Mouse (Mus musculus) retina, postnatal 1 day (tissue): ENCODE data around the gene Glb1l.

ENCODE experiments used
- DNase-seq: peaks from one replicate; pipeline ENCODE4 v3.0.0-alpha.2; 2012

The Glb1l gene

GRCm38 (mm10) chr1:75230335-75230994, 19.9 kb upstream of the Glb1l start:
- no peak for DNase-seq

DNA sequence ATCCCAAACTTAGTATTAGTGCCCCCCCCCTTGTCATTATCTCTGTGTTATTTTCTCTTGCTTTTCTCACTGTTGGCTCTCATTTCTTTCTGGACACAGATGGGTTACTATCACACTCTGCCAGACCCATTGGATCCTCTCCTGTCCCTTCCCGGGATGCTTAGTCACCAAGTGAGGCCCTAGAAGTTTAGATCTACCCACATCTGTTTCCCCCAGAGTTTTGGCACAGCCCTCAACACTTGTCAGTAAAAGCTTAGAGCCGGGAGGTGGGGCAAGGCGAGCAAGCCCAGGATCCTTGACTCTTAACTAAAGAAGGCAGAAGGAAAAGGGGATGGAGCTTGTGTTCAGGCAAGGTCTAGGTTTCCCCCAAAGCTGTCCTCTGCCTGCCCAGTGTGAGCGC, 18.5 kb upstream of the Glb1l start:
- DNase-seq: no peak

DNA sequence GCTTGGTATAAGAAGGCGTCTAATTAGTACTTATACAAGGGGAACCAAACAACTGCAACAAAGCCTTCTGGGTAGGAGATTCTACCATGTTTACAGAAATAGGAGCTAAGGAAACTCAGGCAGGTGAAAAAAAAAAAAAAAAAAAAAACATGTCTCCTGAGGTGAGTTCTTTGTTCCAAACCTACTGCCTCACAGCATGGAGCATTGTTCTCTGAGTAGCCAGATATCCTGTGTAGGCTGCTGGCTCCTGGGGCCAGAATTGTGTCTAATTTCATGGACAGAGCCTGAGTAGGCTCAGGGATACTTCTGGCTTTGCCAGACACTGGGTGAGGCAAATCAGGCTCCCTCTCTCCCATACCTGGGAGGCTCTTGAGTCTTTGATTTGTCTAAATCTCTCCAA, 17.0 kb upstream of the Glb1l start:
- DNase-seq: no peak

DNA sequence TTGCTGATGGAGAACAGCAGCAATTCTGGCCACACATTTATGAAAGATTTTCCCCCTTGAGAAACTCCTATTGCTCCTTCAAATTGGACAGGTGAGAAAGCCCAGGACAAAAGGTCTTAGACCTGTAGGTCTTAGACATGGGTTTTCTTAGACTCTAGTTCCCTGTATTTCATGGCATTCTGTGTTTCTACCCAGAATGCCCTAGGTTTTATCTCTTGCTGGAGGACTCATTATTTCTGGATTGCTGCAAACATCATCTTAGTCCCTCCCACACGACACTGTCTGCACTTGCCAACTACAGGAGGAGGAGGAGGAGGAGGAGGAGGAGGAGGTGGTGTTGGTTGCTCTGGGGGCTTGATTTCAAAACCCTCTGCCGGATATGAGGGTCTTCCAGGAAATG, 15.5 kb upstream of the Glb1l start:
- no peak for DNase-seq

- no peak for DNase-seq
Observed at GRCm38 (mm10) chr1:75225473-75225872, 14.9 kb upstream of the Glb1l start.

- no peak for DNase-seq
Observed at GRCm38 (mm10) chr1:75223532-75223931, 12.9 kb upstream of the Glb1l start.

DNA sequence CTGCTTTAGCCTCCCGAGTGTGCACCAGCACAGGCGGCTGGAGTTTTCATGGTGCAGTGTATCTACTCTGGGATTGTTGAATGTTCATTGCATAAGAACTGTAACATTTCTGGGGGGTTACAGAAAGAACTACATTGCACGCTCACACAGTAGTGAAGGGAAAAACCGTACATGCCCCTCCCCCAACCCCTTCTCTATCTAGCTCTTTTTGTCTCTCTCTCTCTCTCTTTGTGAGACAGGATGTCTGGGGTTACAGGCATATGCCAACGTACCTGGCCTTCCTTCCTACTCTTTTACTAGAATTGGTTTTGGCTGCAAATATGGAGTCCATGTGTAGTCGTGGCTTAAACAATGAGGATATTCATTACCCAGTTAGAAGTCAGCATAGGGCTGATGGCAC, 12.3 kb upstream of the Glb1l start:
- DNase-seq: no peak

- no peak for DNase-seq
Observed at GRCm38 (mm10) chr1:75221538-75221937, 10.9 kb upstream of the Glb1l start.

DNA sequence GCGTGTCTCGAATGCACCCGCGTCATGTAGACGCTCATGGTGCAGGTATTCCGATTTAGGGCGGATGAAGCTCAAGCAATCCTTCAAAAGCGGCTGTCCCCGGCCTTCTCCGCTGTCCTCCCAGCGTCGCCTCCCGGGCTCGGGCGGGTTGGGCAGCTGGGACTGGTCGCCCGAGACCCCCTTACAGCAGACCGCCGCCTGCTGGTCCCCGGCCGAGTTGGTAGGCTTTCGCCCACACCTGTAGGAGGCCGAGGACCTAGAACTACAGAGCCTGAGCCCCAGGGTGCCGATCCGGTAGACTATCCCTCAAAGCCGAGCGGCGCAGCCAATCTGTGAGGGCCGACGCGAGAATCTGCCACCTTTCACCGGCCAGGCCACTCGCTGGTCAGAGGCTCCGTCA, 8.9 kb upstream of the Glb1l start, which contains the start of gene Tuba4a:
Gene Tuba4a (minus strand): TSS at position 335 of the 400 bp plus-strand sequence.
- DNase-seq: peak; percentile 47

DNA sequence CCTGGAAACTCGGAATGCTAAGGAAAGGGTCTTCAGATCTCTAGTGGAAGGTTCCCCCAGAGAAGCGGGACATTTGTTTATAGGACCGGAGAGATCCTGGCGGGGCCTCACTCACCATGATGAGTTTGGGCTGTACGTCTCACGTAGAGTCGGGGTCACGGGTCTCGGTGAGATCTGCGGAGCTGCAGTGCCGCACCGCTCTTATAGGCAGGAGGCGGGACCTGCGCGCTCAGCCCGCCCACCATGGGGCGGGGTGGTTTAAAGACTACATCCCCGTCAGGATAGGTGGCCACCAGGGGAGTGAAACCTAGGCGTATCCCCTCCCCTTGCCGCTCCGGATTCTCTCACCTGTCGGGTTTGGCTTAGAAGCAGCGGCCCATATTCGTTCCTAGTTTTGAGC, 8.5 kb upstream of the Glb1l start:
- peak; percentile 77 for DNase-seq

GRCm38 (mm10) chr1:75218227-75219001, 7.8 kb upstream of the Glb1l start:
- peak; percentile 45 for DNase-seq

DNA sequence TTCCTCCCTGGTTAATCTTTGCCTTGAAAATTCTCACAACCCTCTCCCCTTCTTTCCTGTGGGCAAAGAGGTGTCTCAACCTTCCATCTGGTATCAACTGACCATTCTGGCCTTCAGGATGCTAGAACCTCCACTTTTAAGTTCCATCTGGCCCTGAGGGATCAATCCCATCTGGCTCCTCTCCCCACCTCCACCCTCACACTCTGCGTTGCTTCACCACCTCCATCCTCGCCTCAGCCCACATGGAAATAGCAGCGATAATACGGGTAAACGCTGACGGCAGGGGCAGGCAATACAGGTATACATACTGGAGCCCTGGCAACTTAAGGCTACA, 7.2 kb upstream of the Glb1l start:
- no peak for DNase-seq

DNA sequence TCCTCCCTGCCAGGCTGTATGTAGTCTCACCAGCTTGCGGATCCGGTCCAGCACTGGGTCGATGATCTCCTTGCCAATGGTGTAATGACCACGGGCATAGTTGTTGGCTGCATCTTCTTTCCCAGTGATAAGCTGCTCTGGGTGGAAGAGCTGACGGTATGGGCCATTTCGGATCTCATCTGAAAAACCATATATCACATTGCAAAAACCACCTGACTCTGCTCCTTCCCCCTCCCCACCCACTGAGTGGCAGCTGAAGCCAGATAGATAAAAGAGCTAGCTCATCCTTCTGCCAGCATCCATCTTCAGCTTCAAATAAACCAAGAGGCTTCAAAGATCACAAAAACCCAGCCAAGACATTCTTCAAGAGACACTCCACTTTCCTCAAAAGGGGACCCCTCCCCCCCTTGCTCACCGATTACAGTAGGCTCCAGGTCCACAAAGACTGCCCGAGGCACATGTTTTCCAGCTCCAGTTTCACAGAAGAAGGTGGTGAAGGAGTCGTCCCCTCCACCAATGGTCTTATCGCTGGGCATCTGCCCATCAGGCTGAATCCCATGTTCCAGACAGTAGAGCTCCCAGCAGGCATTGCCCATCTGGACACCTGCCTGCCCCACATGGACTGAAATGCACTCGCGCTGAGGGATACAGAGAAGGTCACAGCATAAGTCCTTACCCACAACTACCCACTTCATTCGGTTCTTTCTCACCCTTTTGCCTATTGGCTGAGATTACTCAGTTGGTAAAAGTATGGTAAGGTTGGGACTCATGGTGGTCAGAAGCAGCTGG, 6.4 kb upstream of the Glb1l start:
- DNase-seq: peak; percentile 35

DNA sequence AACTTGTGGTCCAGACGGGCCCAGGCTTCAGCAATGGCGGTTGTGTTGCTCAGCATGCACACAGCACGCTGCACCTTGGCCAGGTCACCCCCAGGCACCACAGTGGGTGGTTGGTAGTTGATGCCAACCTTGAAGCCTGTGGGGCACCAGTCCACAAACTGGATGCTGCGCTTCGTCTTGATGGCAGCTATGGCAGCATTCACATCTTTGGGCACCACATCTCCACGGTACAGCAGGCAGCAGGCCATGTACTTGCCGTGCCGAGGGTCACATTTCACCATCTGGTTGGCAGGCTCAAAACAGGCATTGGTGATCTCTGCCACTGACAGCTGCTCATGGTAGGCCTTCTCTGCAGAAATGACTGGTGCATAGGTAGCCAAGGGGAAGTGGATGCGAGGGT, 5.2 kb upstream of the Glb1l start:
- no peak for DNase-seq

- no peak for DNase-seq
Observed at GRCm38 (mm10) chr1:75214886-75215285, 4.3 kb upstream of the Glb1l start.

- no peak for DNase-seq
Observed at GRCm38 (mm10) chr1:75214442-75214841, 3.8 kb upstream of the Glb1l start.

- no peak for DNase-seq
Observed at GRCm38 (mm10) chr1:75213096-75213495, 2.5 kb upstream of the Glb1l start.

DNA sequence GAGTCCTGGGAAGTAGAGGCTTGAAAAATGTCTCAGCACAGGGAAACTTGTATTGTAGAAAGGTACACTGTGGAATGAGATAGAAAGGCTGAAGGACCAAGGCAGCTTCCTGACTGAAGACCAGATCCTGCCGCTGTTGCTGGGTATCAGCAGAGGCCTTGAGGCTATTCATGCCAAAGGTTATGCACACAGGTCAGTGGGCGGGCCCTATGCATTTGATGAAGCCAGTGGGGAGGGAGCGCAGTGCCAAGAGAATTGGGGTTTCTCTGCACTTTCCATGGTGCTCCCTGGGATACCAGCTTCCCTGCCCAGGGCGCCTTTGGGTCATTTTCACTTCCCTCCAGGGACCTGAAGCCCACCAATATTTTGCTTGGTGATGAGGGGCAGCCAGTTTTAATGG, 1.9 kb upstream of the Glb1l start:
- DNase-seq: no peak

DNA sequence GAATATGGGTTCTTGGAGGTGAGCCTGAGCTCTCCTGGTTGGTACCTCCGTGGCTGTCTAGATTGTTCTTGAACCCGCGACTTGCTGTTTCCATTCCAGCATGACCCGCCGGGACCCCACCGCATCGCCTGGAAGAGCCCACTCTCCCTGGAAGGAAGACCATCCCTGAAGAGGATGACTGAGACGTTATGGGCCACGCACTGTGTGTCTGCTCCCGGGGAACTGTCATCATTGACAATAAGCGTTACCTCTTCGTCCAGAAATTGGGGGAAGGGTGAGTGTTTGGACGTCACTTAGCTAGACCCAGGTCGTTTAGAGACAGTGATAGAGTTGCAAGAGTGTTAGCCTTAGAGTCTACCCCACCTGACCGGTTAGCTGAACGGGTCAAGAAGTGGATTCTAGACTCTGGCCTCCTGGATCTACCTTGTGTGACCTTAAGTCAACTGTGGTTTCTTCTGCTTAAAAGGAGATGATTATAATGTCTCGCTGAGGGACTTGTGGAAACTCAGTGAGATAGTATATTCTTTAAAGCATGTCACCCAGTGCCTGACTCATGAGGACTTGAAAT, 612 bp upstream of the Glb1l start:
- no peak for DNase-seq

GRCm38 (mm10) chr1:75208967-75209678, 1.5 kb downstream of the Glb1l start:
- no peak for DNase-seq

DNA sequence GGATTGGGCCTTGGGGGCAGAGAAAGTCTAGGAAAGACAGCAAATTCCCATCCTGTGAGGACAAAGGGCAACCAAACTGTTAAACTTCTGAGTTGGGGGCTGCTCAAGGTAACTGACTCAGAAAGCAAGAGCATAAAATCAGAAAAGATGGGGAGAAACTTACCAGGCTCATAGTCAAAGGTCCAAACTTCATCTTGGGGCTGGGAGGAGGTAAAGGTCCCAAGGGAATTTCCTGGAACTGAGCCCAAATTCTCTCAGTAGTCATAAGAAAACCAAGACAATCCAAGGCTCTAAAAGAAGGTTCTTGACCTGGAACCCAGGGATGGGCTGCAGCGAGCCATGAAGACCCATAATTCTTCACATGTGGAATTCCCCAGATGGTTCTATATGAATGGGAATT, 9.4 kb downstream of the Glb1l start:
- no peak for DNase-seq

GRCm38 (mm10) chr1:75192452-75192851, 18.2 kb downstream of the Glb1l start:
- DNase-seq: no peak
